Mouse (Mus musculus): Measurements from ENCODE around the gene Erbb2. TPM values are rescaled to one million over a fixed set of nuclear protein-coding genes. Genes with fewer than 3 reads are reported as not detected.
A peak's percentile ranks its signal among the peaks of the same experiment; 100 is the strongest.

Erbb2 gene
- polyA plus RNA-seq, 1 experiment: 33.8 TPM

- DNase-seq (ENCODE audit: low read depth): no peak
Measured at GRCm38 (mm10) chr11:98458121-98458990, 46.1 kb downstream of the Erbb2 start.

- no peak for DNase-seq (ENCODE audit: low read depth)
Measured at GRCm38 (mm10) chr11:98459071-98459741, 46.9 kb downstream of the Erbb2 start.

GRCm38 (mm10) chr11:98459860-98460259, 47.6 kb downstream of the Erbb2 start:
- no peak for DNase-seq (ENCODE audit: low read depth)

- DNase-seq (ENCODE audit: low read depth): no peak
Measured at GRCm38 (mm10) chr11:98461109-98461720, 48.9 kb downstream of the Erbb2 start.

GRCm38 (mm10) chr11:98462255-98462654, 50.0 kb downstream of the Erbb2 start:
- no peak for DNase-seq (ENCODE audit: low read depth)

- no peak for DNase-seq (ENCODE audit: low read depth)
Measured at GRCm38 (mm10) chr11:98463911-98464310, 51.6 kb downstream of the Erbb2 start.

GRCm38 (mm10) chr11:98464516-98464915, 52.2 kb downstream of the Erbb2 start:
- DNase-seq (ENCODE audit: low read depth): no peak

- DNase-seq (ENCODE audit: low read depth): no peak
Measured at GRCm38 (mm10) chr11:98469761-98470714, 57.8 kb downstream of the Erbb2 start.

- DNase-seq (ENCODE audit: low read depth): no peak
Measured at GRCm38 (mm10) chr11:98470795-98471194, 58.5 kb downstream of the Erbb2 start.

- DNase-seq (ENCODE audit: low read depth): no peak
Measured at GRCm38 (mm10) chr11:98472696-98473095, 60.4 kb downstream of the Erbb2 start.

- DNase-seq (ENCODE audit: low read depth): no peak
Measured at GRCm38 (mm10) chr11:98473916-98474479, 61.7 kb downstream of the Erbb2 start.

GRCm38 (mm10) chr11:98474967-98475366, 62.7 kb downstream of the Erbb2 start:
- no peak for DNase-seq (ENCODE audit: low read depth)

- no peak for DNase-seq (ENCODE audit: low read depth)
Measured at GRCm38 (mm10) chr11:98475630-98476433, 63.6 kb downstream of the Erbb2 start.

- DNase-seq (ENCODE audit: low read depth): no peak
Measured at GRCm38 (mm10) chr11:98476434-98476807, 64.2 kb downstream of the Erbb2 start.

GRCm38 (mm10) chr11:98477011-98477701, 64.9 kb downstream of the Erbb2 start:
- DNase-seq (ENCODE audit: low read depth): no peak

- DNase-seq (ENCODE audit: low read depth): no peak
Measured at GRCm38 (mm10) chr11:98479026-98479939, 67.0 kb downstream of the Erbb2 start.

GRCm38 (mm10) chr11:98479940-98480497, 67.7 kb downstream of the Erbb2 start:
- DNase-seq (ENCODE audit: low read depth): no peak

GRCm38 (mm10) chr11:98481231-98481630, 69.0 kb downstream of the Erbb2 start:
- DNase-seq (ENCODE audit: low read depth): peak; percentile 49

Measured in gonadal fat pad, adult 2 months (tissue).